Mouse (Mus musculus): ENCODE data around the gene Kmt2c.

GRCm38 (mm10) chr5:25506041-25506440 is 7.5 kb upstream of the Kmt2c start:
- TF ChIP-seq CTCF (conservative IDR thresholded peaks at IDR 0.05 in 1 of 2, IDR thresholded peaks at IDR 0.05 in 1 of 2; ENCODE audit: low read depth in 2 of 2, low read length in 2 of 2): no peak
- TF ChIP-seq ZMIZ1 (IDR thresholded peaks at IDR 0.05; ENCODE audit: low read depth, low read length): no peak
- TF ChIP-seq MXI1 (IDR thresholded peaks at IDR 0.05; ENCODE audit: low read depth, low read length): no peak
- no peak for TF ChIP-seq KAT2A (IDR thresholded peaks at IDR 0.05; ENCODE audit: insufficient replicate concordance, low read length)
- TF ChIP-seq SMC3 (IDR thresholded peaks at IDR 0.05; ENCODE audit: low read depth, low read length): no peak
- no peak for TF ChIP-seq POLR2A (IDR thresholded peaks at IDR 0.05; ENCODE audit: low read depth, low read length)
- no peak for TF ChIP-seq USF1 (IDR thresholded peaks at IDR 0.05; ENCODE audit: low read depth, low read length)
- no peak for TF ChIP-seq MYC (IDR thresholded peaks at IDR 0.05; ENCODE audit: low read depth, low read length)
- TF ChIP-seq UBTF (IDR thresholded peaks at IDR 0.05; ENCODE audit: low read depth, low read length): no peak
- TF ChIP-seq EP300 (IDR thresholded peaks at IDR 0.05; ENCODE audit: low read length): no peak
